Mouse (Mus musculus) macrophage (primary cell): Measurements from ENCODE around the gene Sult4a1. TPM values are rescaled to one million over a fixed set of nuclear protein-coding genes. Genes with fewer than 3 reads are reported as not detected.

Source experiments
- H3K27ac ChIP-seq: fragments of 350-480 bp; formaldehyde crosslinking; 2 replicates; pipeline ENCODE4 v1.9.0; 2021
- H3K36me3 ChIP-seq: fragments of 350-480 bp; formaldehyde crosslinking; 2 replicates; pipeline ENCODE4 v1.9.0; 2021; ENCODE audit errors: inconsistent target
- H3K4me3 ChIP-seq: fragments of 350-480 bp; formaldehyde crosslinking; 2 replicates; pipeline ENCODE4 v1.9.0; 2021; ENCODE audit errors: inconsistent target
- H3K79me2 ChIP-seq: fragments of 350-480 bp; formaldehyde crosslinking; 2 replicates; pipeline ENCODE4 v1.9.0; 2021; ENCODE audit errors: inconsistent target
- WGBS: methylation state at CpG from one replicate; pipeline ENCODE4 v1.1.7; 2026; ENCODE audit warnings: inconsistent platforms; ENCODE audit not compliant: missing documents; 5-methylcytosine and 5-hydroxymethylcytosine counted together
- polyA plus RNA-seq: library from polyadenylated mRNA; stranded (reverse); fragments of 250-400 nt; gene quantifications from 3 replicates; pipeline ENCODE4 v1.2.4, GENCODE M21; 2018; ENCODE audit warnings: inconsistent platforms

Gene Sult4a1
- polyA plus RNA-seq, 1 experiment from 2014 or later = not detected

GRCm38 (mm10) chr15:84037067-84037466 is 68.5 kb downstream of the Sult4a1 start:
- no peak overlapping the region for H3K4me3 ChIP-seq
- no peak overlapping the region for H3K27ac ChIP-seq
- 87% methylated on average over 5 of the region's 5 CpGs for WGBS
- no peaks in the 10 kb centered on the region for H3K79me2 ChIP-seq
- no peaks in the 10 kb centered on the region for H3K36me3 ChIP-seq

Other genes starting within 250 kb of the Sult4a1 start
- not detected in 3 replicates for gene Efcab6, start 40.4 kb downstream of the Sult4a1 start, polyA plus RNA-seq
- gene Pnpla5, start 17.4 kb upstream of the Sult4a1 start, polyA plus RNA-seq = not detected in 3 replicates
- gene Pnpla3, start 62.1 kb upstream of the Sult4a1 start, polyA plus RNA-seq = not detected in 3 replicates
- gene Samm50, start 86.5 kb upstream of the Sult4a1 start, polyA plus RNA-seq = 34.7 to 49.7 TPM (median 46.2 TPM) in 3 replicates
- gene Parvb, start 126.3 kb upstream of the Sult4a1 start, polyA plus RNA-seq = 29.1 to 51.0 TPM (median 42.1 TPM) in 3 replicates
- 52.4 to 63.9 TPM (median 59.6 TPM) in 3 replicates for gene Parvg, start 218.3 kb upstream of the Sult4a1 start, polyA plus RNA-seq